Mouse (Mus musculus) liver, embryonic 13.5 days (tissue): Measurements from ENCODE around the gene Gramd1b. TPM values are rescaled to one million over a fixed set of nuclear protein-coding genes. Genes with fewer than 3 reads are reported as not detected.

Experiments used
- ATAC-seq: fragments of 200-750 bp; cut with Nextera tagmentation; 2 replicates; pipeline ENCODE4 v1.8.0; 2017; ENCODE audit warnings: low read depth, mild to moderate bottlenecking, moderate number of reproducible peaks, moderate library complexity
- DNase-seq: peaks from one replicate; pipeline ENCODE4 v3.0.0; 2022
- H3K27ac ChIP-seq: fragments of 300-500 bp; sonication (generic); 2 replicates; pipeline ENCODE4 v1.5.1; 2015; ENCODE audit warnings: moderate library complexity, mild to moderate bottlenecking, inconsistent platforms
- H3K27me3 ChIP-seq: fragments of 300-500 bp; sonication (generic); 2 replicates; pipeline ENCODE4 v1.6.1; 2015; ENCODE audit warnings: mild to moderate bottlenecking, inconsistent platforms
- H3K36me3 ChIP-seq: fragments of 300-500 bp; sonication (generic); 2 replicates; pipeline ENCODE4 v1.6.1; 2015; ENCODE audit warnings: mild to moderate bottlenecking, inconsistent platforms
- H3K4me1 ChIP-seq: fragments of 300-500 bp; sonication (generic); replicated peaks from 2 replicates; pipeline ENCODE4 v1.6.1; 2015; ENCODE audit warnings: inconsistent platforms
- H3K4me2 ChIP-seq: fragments of 300-500 bp; sonication (generic); 2 replicates; pipeline ENCODE4 v1.6.1; 2015; ENCODE audit warnings: inconsistent platforms, mild to moderate bottlenecking, moderate library complexity
- H3K4me3 ChIP-seq: fragments of 300-500 bp; sonication (generic); replicated peaks from 2 replicates; pipeline ENCODE4 v1.5.1; 2015; ENCODE audit warnings: mild to moderate bottlenecking, inconsistent platforms
- H3K9ac ChIP-seq: fragments of 300-500 bp; sonication (generic); 2 replicates; pipeline ENCODE4 v1.6.1; 2015; ENCODE audit warnings: mild to moderate bottlenecking, inconsistent platforms
- H3K9me3 ChIP-seq: fragments of 300-500 bp; sonication (generic); replicated peaks from 2 replicates; pipeline ENCODE4 v1.6.1; 2016; ENCODE audit warnings: inconsistent platforms
- WGBS: fragments of 180-500 bp; shearing (Covaris S2); methylation state at CpG from one replicate; pipeline ENCODE4 v1.1.7; 2015; ENCODE audit not compliant: insufficient replicate concordance; 5-methylcytosine and 5-hydroxymethylcytosine counted together
- polyA plus RNA-seq: library from polyadenylated mRNA; unstranded; fragments of >200 nt; fragmentation: Nextera tagmentation; extraction: Ambion mirVana; gene quantifications from 2 replicates; pipeline ENCODE4 v1.2.1, GENCODE M21; 2015

Gramd1b gene
- polyA plus RNA-seq, 1 experiment from 2014 or later, result 0.44 TPM

- Histone ChIP-seq H3K4me3 (no peak overlapping the region), H3K27ac (no peak overlapping the region), H3K9me3 (no peaks in the 10 kb centered on the region), H3K4me2 (no peak overlapping the region), H3K9ac (no peak overlapping the region), H3K36me3 (no peaks in the 10 kb centered on the region), H3K27me3 (no peaks in the 10 kb centered on the region), H3K4me1 (no peaks in the 10 kb centered on the region)
- WGBS, result 62% methylated on average over 5 of the region's 5 CpGs
- DNase-seq, result no peak
- no peak for ATAC-seq
These were observed 16.7 kb upstream of the Gramd1b start for GRCm38 (mm10) chr9:40547876-40548275.

GRCm38 (mm10) chr9:40545193-40545592, 14.0 kb upstream of the Gramd1b start:
- H3K9ac ChIP-seq, result no peak overlapping the region
- H3K27ac ChIP-seq, result no peak overlapping the region
- H3K4me1 ChIP-seq, result no peaks in the 10 kb centered on the region
- no peaks in the 10 kb centered on the region for H3K9me3 ChIP-seq
- no peak for ATAC-seq
- H3K27me3 ChIP-seq, result no peaks in the 10 kb centered on the region
- no peaks in the 10 kb centered on the region for H3K36me3 ChIP-seq
- no peak overlapping the region for H3K4me2 ChIP-seq
- H3K4me3 ChIP-seq, result no peak overlapping the region
- DNase-seq, result no peak
- WGBS, result 74% methylated on average over 6 of the region's 6 CpGs

DNA sequence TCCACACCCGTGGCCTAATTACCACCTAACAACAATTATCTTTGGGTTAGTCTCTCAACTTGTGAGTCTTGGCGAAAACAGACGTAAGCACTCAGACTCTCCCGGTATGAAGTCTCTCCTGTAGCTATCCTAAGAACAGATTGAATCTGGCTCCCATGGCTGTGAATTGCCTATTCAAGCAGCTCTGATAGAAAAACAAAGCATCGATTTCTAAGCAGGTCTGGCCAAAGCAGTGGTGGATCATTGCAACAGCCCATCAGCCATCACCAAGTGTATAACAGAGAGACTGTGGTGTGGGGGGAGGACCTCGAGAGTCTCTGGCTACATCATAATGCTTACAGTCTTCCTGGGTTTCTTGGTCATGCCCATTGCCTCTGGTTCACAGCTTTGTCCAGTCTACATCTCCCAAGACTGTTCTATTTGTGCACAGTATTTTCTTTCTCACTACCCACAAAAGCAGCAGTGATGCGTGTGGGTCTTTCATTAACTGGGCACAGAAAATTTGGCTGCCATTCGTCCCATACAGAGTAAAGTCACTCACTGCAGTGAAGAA, 8.5 kb upstream of the Gramd1b start:
- WGBS, result 70% methylated on average over 8 of the region's 8 CpGs
- H3K9ac ChIP-seq, result no peak overlapping the region
- H3K36me3 ChIP-seq, result no peaks in the 10 kb centered on the region
- no peaks in the 10 kb centered on the region for H3K27me3 ChIP-seq
- no peak for ATAC-seq
- no peaks in the 10 kb centered on the region for H3K9me3 ChIP-seq
- no peak overlapping the region for H3K4me3 ChIP-seq
- H3K4me1 ChIP-seq, result no peaks in the 10 kb centered on the region
- H3K4me2 ChIP-seq, result no peak overlapping the region
- DNase-seq, result no peak
- H3K27ac ChIP-seq, result no peak overlapping the region

DNA sequence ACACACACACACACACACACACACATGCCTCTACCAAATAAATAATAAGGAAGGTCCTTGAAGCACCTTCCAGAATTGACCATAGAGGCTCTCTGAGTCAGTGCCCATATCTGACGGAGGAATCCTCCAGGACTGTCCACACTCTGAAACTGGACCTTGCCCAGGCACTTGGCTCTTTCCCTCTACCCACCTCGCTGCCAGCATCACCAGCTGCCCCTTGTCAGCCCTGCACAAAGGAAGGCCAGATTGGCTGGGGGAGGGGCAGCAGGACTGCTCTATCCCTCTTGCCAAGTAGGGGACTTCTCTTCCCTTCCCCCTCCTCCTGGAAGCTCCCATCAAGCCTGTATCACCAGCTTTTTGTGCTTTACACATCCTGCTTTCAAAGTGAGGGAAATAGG, 6.5 kb upstream of the Gramd1b start:
- DNase-seq, result no peak
- 43% methylated on average over 2 of the region's 2 CpGs for WGBS

DNA sequence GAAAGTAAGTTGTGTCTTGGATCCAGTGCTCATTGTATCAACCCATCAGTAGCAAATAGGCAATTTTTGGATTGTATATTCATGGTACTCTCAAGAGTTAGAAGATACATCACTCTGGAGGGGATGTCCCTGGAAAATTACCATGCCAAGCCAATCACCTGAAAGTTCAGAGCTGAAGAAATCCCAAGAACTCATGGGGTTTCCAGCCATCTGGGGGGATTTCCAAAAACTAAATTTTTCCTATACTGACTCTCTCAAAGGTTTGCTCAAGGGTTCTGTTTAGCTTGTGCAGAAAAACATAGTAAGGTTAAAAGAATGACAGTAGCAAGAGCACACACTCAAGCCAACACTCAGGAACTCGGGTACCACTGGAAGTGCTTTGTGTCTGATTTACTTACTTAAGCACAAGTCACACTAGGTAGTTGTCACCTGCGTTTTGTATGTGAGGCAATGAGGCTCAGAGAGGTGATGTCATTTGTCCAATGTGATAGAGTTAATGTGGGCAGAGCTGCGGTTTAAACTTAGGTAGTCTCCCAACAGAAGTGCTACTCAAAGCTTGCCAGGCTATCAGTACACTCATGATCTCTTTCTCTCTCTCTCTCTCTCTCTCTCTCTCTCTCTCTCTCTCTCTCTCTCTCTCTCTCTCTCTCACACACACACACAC, 6.0 kb upstream of the Gramd1b start:
- Histone ChIP-seq H3K36me3 (no peaks in the 10 kb centered on the region), H3K4me1 (no peaks in the 10 kb centered on the region), H3K4me3 (no peak overlapping the region), H3K4me2 (no peak overlapping the region), H3K9me3 (no peaks in the 10 kb centered on the region), H3K9ac (no peak overlapping the region), H3K27me3 (peaks cover under 1% of the 10 kb centered on the region; the same call in 1 of the 2 replicates), H3K27ac (no peak overlapping the region)
- no peak for ATAC-seq
- no peak for DNase-seq
- 49% methylated on average over 3 of the region's 3 CpGs for WGBS

More for the DNA sequence above, 6.5 kb upstream of the Gramd1b start:
- no peak for ATAC-seq
- Histone ChIP-seq H3K9me3 (no peaks in the 10 kb centered on the region), H3K4me3 (no peak overlapping the region), H3K9ac (no peak overlapping the region), H3K4me2 (no peak overlapping the region), H3K27me3 (no peaks in the 10 kb centered on the region), H3K4me1 (no peaks in the 10 kb centered on the region), H3K36me3 (no peaks in the 10 kb centered on the region), H3K27ac (no peak overlapping the region)

GRCm38 (mm10) chr9:40530536-40530935, 647 bp downstream of the Gramd1b start:
- Histone ChIP-seq H3K4me2 (peak overlapping the region; percentile 52), H3K4me3 (peak overlapping the region; percentile 41), H3K27ac (no peak overlapping the region), H3K36me3 (no peaks in the 10 kb centered on the region), H3K4me1 (no peaks in the 10 kb centered on the region), H3K9me3 (no peaks in the 10 kb centered on the region), H3K27me3 (peaks cover 22% of the 10 kb centered on the region), H3K9ac (no peak overlapping the region)
- DNase-seq (no peak), ATAC-seq (no peak)
- 53% methylated on average over 8 of the region's 8 CpGs for WGBS

DNA sequence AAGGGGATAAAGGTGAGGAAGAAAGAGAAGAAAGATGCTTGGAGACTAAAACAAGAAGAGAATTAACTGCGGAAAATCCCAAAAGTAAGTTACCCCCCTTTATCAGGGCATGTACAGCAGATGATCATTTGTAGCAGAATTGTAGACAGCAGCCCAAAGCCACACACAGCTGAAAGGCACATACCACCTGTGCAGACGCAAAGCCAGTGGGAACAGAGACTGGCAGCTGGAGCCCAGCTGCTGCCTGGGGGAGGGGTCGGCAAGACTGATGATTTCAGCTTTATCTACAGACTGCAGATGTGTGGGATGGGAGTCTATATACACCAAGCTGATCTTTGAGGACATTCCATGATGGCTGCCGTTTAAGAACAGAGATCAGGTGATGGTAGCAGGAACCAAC, 2.5 kb downstream of the Gramd1b start:
- WGBS, result 45% methylated on average over 4 of the region's 4 CpGs

GRCm38 (mm10) chr9:40526928-40527327, 4.3 kb downstream of the Gramd1b start:
- no peak overlapping the region for H3K27ac ChIP-seq
- H3K9ac ChIP-seq, result no peak overlapping the region
- H3K4me1 ChIP-seq, result no peaks in the 10 kb centered on the region
- H3K9me3 ChIP-seq, result no peaks in the 10 kb centered on the region
- 22% methylated on average over 3 of the region's 3 CpGs for WGBS
- no peak for ATAC-seq
- H3K27me3 ChIP-seq, result peaks cover 19% of the 10 kb centered on the region
- H3K36me3 ChIP-seq, result no peaks in the 10 kb centered on the region
- no peak overlapping the region for H3K4me3 ChIP-seq
- no peak overlapping the region for H3K4me2 ChIP-seq
- no peak for DNase-seq

More for the DNA sequence above, 2.5 kb downstream of the Gramd1b start:
- no peak overlapping the region for H3K4me3 ChIP-seq
- H3K9ac ChIP-seq, result no peak overlapping the region
- H3K27me3 ChIP-seq, result peaks cover 22% of the 10 kb centered on the region
- H3K4me2 ChIP-seq, result no peak overlapping the region
- H3K9me3 ChIP-seq, result no peaks in the 10 kb centered on the region
- DNase-seq (no peak), ATAC-seq (no peak)
- no peak overlapping the region for H3K27ac ChIP-seq
- H3K4me1 ChIP-seq, result no peaks in the 10 kb centered on the region
- H3K36me3 ChIP-seq, result no peaks in the 10 kb centered on the region

DNA sequence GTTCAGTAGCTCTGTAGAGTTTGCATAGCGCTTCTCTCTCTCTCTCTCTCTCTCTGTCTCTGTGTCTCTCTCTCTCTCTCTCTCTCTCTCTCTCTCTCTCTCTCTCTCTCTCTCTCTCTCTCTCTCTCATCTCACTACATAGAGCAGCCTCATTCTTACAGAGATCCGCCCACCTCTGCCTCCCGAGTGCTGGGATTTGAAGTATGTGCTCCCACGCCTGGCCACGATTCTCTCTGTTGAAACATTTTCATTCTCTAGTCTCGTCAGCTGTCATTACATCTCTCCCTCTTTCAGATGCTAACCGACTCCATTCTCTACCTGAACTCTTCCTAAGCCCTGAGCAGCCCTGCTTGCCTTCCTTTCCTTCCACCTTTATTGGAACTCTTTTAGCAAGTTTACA, 9.0 kb downstream of the Gramd1b start:
- H3K27me3 ChIP-seq, result no peaks in the 10 kb centered on the region
- no peak overlapping the region for H3K9ac ChIP-seq
- H3K27ac ChIP-seq, result no peak overlapping the region
- no peaks in the 10 kb centered on the region for H3K4me1 ChIP-seq
- no peaks in the 10 kb centered on the region for H3K36me3 ChIP-seq
- DNase-seq (no peak), ATAC-seq (no peak)
- H3K4me3 ChIP-seq, result no peak overlapping the region
- H3K4me2 ChIP-seq, result no peak overlapping the region
- 66% methylated on average over 7 of the region's 7 CpGs for WGBS
- H3K9me3 ChIP-seq, result no peaks in the 10 kb centered on the region

DNA sequence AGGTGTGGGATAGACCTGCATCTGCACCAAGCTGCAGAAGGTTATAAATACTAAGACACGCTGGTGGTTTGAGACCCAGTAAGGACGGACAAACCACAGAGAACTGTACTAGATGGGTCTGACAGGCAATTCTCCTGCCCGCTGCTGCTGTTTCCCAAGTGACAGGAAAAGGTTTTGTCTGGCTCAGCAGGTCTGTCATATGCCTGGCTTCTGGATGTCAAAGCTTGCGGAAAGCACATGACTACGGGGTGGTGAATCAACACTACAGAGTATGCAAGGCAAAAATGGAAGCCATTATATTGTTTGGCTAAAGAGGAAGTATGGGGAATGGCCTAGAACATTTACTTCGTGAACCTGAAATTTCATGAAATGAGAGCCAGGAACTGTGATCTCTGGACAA, 10.1 kb downstream of the Gramd1b start:
- no peaks in the 10 kb centered on the region for H3K27me3 ChIP-seq
- 52% methylated on average over 6 of the region's 6 CpGs for WGBS
- no peak overlapping the region for H3K4me3 ChIP-seq
- no peaks in the 10 kb centered on the region for H3K9me3 ChIP-seq
- H3K4me2 ChIP-seq, result no peak overlapping the region
- no peak overlapping the region for H3K27ac ChIP-seq
- H3K9ac ChIP-seq, result no peak overlapping the region
- H3K4me1 ChIP-seq, result no peaks in the 10 kb centered on the region
- H3K36me3 ChIP-seq, result no peaks in the 10 kb centered on the region
- DNase-seq (no peak), ATAC-seq (no peak)

DNA sequence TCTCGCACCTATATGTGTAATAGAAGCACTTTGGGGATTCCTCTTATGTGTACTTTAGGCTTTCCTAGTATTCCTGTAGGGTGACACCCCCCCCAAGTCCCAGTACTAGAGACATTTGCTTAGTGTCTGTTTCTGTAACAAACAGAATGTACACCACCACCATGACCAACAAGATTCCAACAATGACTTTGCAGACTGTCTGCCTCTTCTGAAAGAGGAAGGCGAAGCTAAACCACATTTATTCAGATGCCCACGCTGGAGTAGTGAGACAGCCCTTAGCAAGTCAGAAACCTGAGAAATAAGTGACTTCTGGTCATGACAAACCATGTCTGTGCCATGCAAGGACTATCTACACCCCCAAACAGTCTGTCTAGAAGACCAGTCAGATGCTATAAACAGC, 11.9 kb downstream of the Gramd1b start:
- Histone ChIP-seq H3K9ac (no peak overlapping the region), H3K9me3 (no peaks in the 10 kb centered on the region), H3K27me3 (no peaks in the 10 kb centered on the region), H3K4me1 (no peaks in the 10 kb centered on the region), H3K4me3 (no peak overlapping the region), H3K36me3 (no peaks in the 10 kb centered on the region), H3K4me2 (no peak overlapping the region), H3K27ac (no peak overlapping the region)
- no peak for ATAC-seq
- WGBS, result 36% methylated on average over 3 of the region's 3 CpGs
- DNase-seq, result no peak

DNA sequence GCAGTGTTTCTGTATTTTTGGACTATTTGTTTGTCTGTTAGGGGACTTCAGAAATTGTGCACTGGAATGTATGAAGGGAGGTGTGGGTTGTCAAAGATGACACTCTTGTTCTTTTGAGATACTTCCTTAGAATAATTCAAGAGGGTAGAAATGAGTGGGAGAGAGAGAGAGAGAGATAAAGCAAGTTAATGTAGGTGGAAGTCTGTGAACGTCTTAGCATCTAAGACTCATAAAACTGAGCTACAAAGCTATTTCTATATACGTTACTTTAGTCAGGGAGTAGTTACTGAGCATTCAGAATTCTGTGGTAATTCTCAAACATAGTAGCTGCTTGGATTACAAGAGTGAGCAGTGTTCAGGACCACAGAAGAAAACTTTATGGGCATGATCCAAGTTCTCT, 19.2 kb downstream of the Gramd1b start:
- H3K4me2 ChIP-seq, result no peak overlapping the region
- ATAC-seq (no peak), DNase-seq (no peak)
- no peaks in the 10 kb centered on the region for H3K9me3 ChIP-seq
- H3K4me1 ChIP-seq, result no peaks in the 10 kb centered on the region
- no peak overlapping the region for H3K4me3 ChIP-seq
- WGBS, result 53% methylated on average over 2 of the region's 2 CpGs
- no peaks in the 10 kb centered on the region for H3K36me3 ChIP-seq
- no peak overlapping the region for H3K9ac ChIP-seq
- H3K27ac ChIP-seq, result no peak overlapping the region
- no peaks in the 10 kb centered on the region for H3K27me3 ChIP-seq
